Mouse (Mus musculus): ENCODE data around the gene Col25a1. TPM values are rescaled to one million over a fixed set of nuclear protein-coding genes. Genes with fewer than 3 reads are reported as not detected.

The Col25a1 gene
- 5.9 and 6.3 TPM in 2 replicates for polyA plus RNA-seq (2014; fragmentation: Nextera tagmentation; extraction: Ambion mirVana)

- H3K27ac ChIP-seq (ENCODE audit: low read depth, low read length) = no peak within 1 kb of the TSS
- no peak within 1 kb of the TSS for H3K4me2 ChIP-seq
- DNase-seq (ENCODE audit: low spot score) = no peak
- no peak within 1 kb of the TSS for H3K4me3 ChIP-seq (ENCODE audit: low read depth, low read length)
- no peak within 1 kb of the TSS for H3K9ac ChIP-seq (ENCODE audit: low read depth, low read length)
- WGBS = 86% methylated on average over 8 of the region's 8 CpGs
- H3K9me3 ChIP-seq (ENCODE audit: control insufficient read depth, low read length) = no peaks in the 10 kb centered on the region
- no peak for ATAC-seq (replicated peaks; ENCODE audit: low FRiP score)
- H3K36me3 ChIP-seq (ENCODE audit: control insufficient read depth, insufficient read depth, low read length) = no peaks in the 10 kb centered on the region
- no peaks in the 10 kb centered on the region for H3K4me1 ChIP-seq (replicated peaks; ENCODE audit: control insufficient read depth, insufficient read depth, low read length)
- H3K27me3 ChIP-seq (replicated peaks; ENCODE audit: control insufficient read depth, insufficient read depth, low read length) = no peaks in the 10 kb centered on the region
Measured at GRCm38 (mm10) chr3:130131201-130131600, at the start of gene Col25a1. TSS of gene Col25a1 (plus strand) at chr3:130131501.

GRCm38 (mm10) chr3:130083312-130083711 lies 48.0 kb upstream of the Col25a1 start:
- 61% methylated on average over 2 of the region's 2 CpGs for WGBS
- Histone ChIP-seq H3K4me3 (ENCODE audit: low read depth, low read length) (no peak overlapping the region), H3K27me3 (replicated peaks; ENCODE audit: control insufficient read depth, insufficient read depth, low read length) (no peaks in the 10 kb centered on the region), H3K36me3 (ENCODE audit: control insufficient read depth, insufficient read depth, low read length) (no peaks in the 10 kb centered on the region), H3K4me1 (replicated peaks; ENCODE audit: control insufficient read depth, insufficient read depth, low read length) (no peaks in the 10 kb centered on the region), H3K4me2 (no peak overlapping the region), H3K9ac (ENCODE audit: low read depth, low read length) (no peak overlapping the region), H3K27ac (ENCODE audit: low read depth, low read length) (no peak overlapping the region), H3K9me3 (ENCODE audit: control insufficient read depth, low read length) (no peaks in the 10 kb centered on the region)
- no peak for DNase-seq (ENCODE audit: low spot score)
- no peak for ATAC-seq (replicated peaks; ENCODE audit: low FRiP score)

DNA sequence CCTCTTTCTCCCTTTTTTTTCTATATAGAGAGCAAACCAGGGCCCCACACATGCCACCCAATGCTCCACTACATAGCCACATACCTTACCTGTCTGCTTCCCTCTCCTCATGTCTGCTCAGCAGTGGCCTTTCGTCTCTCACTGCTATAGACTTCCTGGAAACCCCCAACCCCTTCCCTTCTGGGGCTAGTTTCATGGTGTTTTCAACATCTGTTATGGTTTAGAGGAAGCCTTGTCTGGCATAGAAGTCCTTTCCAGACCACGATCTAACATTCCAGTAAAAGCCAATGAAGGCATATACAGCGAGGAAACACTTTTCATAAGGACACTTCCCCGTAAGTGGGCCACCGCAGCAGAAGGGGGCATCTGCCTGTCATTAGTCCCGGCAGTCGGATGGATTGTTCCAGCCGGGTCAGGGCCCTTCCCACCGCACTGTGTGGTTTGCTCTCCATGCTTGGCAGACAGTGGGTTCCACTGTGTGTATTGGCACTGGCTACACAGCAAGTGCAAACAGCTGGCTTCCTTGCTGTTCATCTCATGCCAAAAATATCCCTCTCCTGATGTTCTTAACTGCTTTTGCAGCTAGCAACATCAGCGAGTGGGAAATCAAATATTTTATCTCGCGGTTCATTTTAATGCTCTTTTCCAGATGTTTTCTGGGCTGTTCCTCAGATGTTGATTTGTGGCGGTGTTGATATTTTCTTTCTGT lies 44.8 kb upstream of the Col25a1 start:
- no peaks in the 10 kb centered on the region for H3K4me1 ChIP-seq (replicated peaks; ENCODE audit: control insufficient read depth, insufficient read depth, low read length)
- no peak overlapping the region for H3K27ac ChIP-seq (ENCODE audit: low read depth, low read length)
- H3K9me3 ChIP-seq (ENCODE audit: control insufficient read depth, low read length) = no peaks in the 10 kb centered on the region
- H3K4me3 ChIP-seq (ENCODE audit: low read depth, low read length) = no peak overlapping the region
- ATAC-seq (replicated peaks; ENCODE audit: low FRiP score) (no peak), DNase-seq (ENCODE audit: low spot score) (no peak)
- no peak overlapping the region for H3K9ac ChIP-seq (ENCODE audit: low read depth, low read length)
- no peaks in the 10 kb centered on the region for H3K36me3 ChIP-seq (ENCODE audit: control insufficient read depth, insufficient read depth, low read length)
- H3K4me2 ChIP-seq = no peak overlapping the region
- no peaks in the 10 kb centered on the region for H3K27me3 ChIP-seq (replicated peaks; ENCODE audit: control insufficient read depth, insufficient read depth, low read length)
- 74% methylated on average over 13 of the region's 13 CpGs for WGBS

GRCm38 (mm10) chr3:130087466-130087865 lies 43.8 kb upstream of the Col25a1 start:
- H3K9ac ChIP-seq (ENCODE audit: low read depth, low read length) = no peak overlapping the region
- H3K4me1 ChIP-seq (replicated peaks; ENCODE audit: control insufficient read depth, insufficient read depth, low read length) = no peaks in the 10 kb centered on the region
- H3K4me3 ChIP-seq (ENCODE audit: low read depth, low read length) = no peak overlapping the region
- WGBS = 79% methylated on average over 9 of the region's 9 CpGs
- no peak overlapping the region for H3K27ac ChIP-seq (ENCODE audit: low read depth, low read length)
- no peaks in the 10 kb centered on the region for H3K36me3 ChIP-seq (ENCODE audit: control insufficient read depth, insufficient read depth, low read length)
- H3K27me3 ChIP-seq (replicated peaks; ENCODE audit: control insufficient read depth, insufficient read depth, low read length) = no peaks in the 10 kb centered on the region
- no peak for ATAC-seq (replicated peaks; ENCODE audit: low FRiP score)
- DNase-seq (ENCODE audit: low spot score) = no peak
- no peak overlapping the region for H3K4me2 ChIP-seq
- H3K9me3 ChIP-seq (ENCODE audit: control insufficient read depth, low read length) = no peaks in the 10 kb centered on the region

DNA sequence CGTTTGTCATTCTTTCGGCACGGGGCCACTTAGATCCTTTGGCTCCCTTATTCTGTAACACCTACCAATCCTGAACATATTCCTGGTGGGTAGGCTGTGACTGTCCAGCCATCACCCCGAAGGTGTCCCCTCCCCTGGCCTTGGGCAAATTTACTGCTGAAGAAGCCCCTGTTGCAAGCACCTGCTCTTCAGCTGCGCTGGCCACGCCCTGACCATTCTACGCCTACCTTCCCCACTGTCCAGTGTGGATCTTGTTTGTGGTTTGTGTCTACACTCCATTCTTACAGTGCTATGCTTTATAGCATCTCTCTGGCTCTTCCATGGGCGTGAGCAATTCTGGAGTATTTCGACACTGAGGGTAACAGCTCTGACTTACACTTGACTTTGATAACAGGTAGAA lies 42.6 kb upstream of the Col25a1 start:
- Histone ChIP-seq H3K4me3 (ENCODE audit: low read depth, low read length) (no peak overlapping the region), H3K4me2 (no peak overlapping the region), H3K27me3 (replicated peaks; ENCODE audit: control insufficient read depth, insufficient read depth, low read length) (no peaks in the 10 kb centered on the region), H3K4me1 (replicated peaks; ENCODE audit: control insufficient read depth, insufficient read depth, low read length) (no peaks in the 10 kb centered on the region), H3K9ac (ENCODE audit: low read depth, low read length) (no peak overlapping the region), H3K9me3 (ENCODE audit: control insufficient read depth, low read length) (no peaks in the 10 kb centered on the region), H3K27ac (ENCODE audit: low read depth, low read length) (no peak overlapping the region), H3K36me3 (ENCODE audit: control insufficient read depth, insufficient read depth, low read length) (no peaks in the 10 kb centered on the region)
- DNase-seq (ENCODE audit: low spot score) (no peak), ATAC-seq (replicated peaks; ENCODE audit: low FRiP score) (no peak)
- WGBS = 85% methylated on average over 9 of the region's 9 CpGs

DNA sequence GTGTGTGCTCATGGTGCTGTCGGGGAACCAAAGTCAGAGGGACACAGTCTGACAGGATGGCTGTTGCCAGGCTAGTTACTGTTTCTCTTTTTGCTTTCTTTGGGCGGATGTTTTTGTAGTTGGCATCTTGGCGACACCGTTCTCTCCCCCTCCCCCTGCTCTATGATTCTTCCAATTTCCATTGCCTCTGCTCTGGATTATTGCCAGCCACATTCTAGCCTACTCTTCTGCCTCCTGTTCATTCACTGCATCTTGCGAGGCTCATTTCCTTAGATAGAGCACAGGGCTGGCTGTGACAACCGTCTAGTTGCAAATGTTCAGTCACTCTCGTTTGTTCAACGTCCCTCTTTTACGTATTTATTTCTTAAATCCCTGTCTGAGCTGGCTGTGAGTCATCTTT lies 40.8 kb upstream of the Col25a1 start:
- no peaks in the 10 kb centered on the region for H3K9me3 ChIP-seq (ENCODE audit: control insufficient read depth, low read length)
- no peak overlapping the region for H3K9ac ChIP-seq (ENCODE audit: low read depth, low read length)
- H3K4me1 ChIP-seq (replicated peaks; ENCODE audit: control insufficient read depth, insufficient read depth, low read length) = no peaks in the 10 kb centered on the region
- ATAC-seq (replicated peaks; ENCODE audit: low FRiP score) (no peak), DNase-seq (ENCODE audit: low spot score) (no peak)
- no peaks in the 10 kb centered on the region for H3K27me3 ChIP-seq (replicated peaks; ENCODE audit: control insufficient read depth, insufficient read depth, low read length)
- no peaks in the 10 kb centered on the region for H3K36me3 ChIP-seq (ENCODE audit: control insufficient read depth, insufficient read depth, low read length)
- no peak overlapping the region for H3K27ac ChIP-seq (ENCODE audit: low read depth, low read length)
- H3K4me3 ChIP-seq (ENCODE audit: low read depth, low read length) = no peak overlapping the region
- WGBS = 87% methylated on average over 9 of the region's 9 CpGs
- H3K4me2 ChIP-seq = no peak overlapping the region

- Histone ChIP-seq H3K4me3 (ENCODE audit: low read depth, low read length) (no peak overlapping the region), H3K4me2 (no peak overlapping the region), H3K4me1 (replicated peaks; ENCODE audit: control insufficient read depth, insufficient read depth, low read length) (no peaks in the 10 kb centered on the region), H3K36me3 (ENCODE audit: control insufficient read depth, insufficient read depth, low read length) (no peaks in the 10 kb centered on the region), H3K27me3 (replicated peaks; ENCODE audit: control insufficient read depth, insufficient read depth, low read length) (no peaks in the 10 kb centered on the region), H3K9me3 (ENCODE audit: control insufficient read depth, low read length) (no peaks in the 10 kb centered on the region), H3K27ac (ENCODE audit: low read depth, low read length) (no peak overlapping the region), H3K9ac (ENCODE audit: low read depth, low read length) (no peak overlapping the region)
- DNase-seq (ENCODE audit: low spot score) = no peak
- 68% methylated on average over 5 of the region's 5 CpGs for WGBS
- no peak for ATAC-seq (replicated peaks; ENCODE audit: low FRiP score)
Measured at GRCm38 (mm10) chr3:130094125-130094704, 37.1 kb upstream of the Col25a1 start.

GRCm38 (mm10) chr3:130095160-130095781 lies 36.0 kb upstream of the Col25a1 start:
- H3K27ac ChIP-seq (ENCODE audit: low read depth, low read length) = no peak overlapping the region
- no peak overlapping the region for H3K4me2 ChIP-seq
- WGBS = 42% methylated on average over 5 of the region's 5 CpGs
- H3K27me3 ChIP-seq (replicated peaks; ENCODE audit: control insufficient read depth, insufficient read depth, low read length) = no peaks in the 10 kb centered on the region
- no peak overlapping the region for H3K9ac ChIP-seq (ENCODE audit: low read depth, low read length)
- no peak overlapping the region for H3K4me3 ChIP-seq (ENCODE audit: low read depth, low read length)
- no peaks in the 10 kb centered on the region for H3K36me3 ChIP-seq (ENCODE audit: control insufficient read depth, insufficient read depth, low read length)
- ATAC-seq (replicated peaks; ENCODE audit: low FRiP score) (no peak), DNase-seq (ENCODE audit: low spot score) (no peak)
- no peaks in the 10 kb centered on the region for H3K4me1 ChIP-seq (replicated peaks; ENCODE audit: control insufficient read depth, insufficient read depth, low read length)
- H3K9me3 ChIP-seq (ENCODE audit: control insufficient read depth, low read length) = no peaks in the 10 kb centered on the region

GRCm38 (mm10) chr3:130103486-130103885 lies 27.8 kb upstream of the Col25a1 start:
- H3K4me3 ChIP-seq (ENCODE audit: low read depth, low read length) = no peak overlapping the region
- no peak overlapping the region for H3K9ac ChIP-seq (ENCODE audit: low read depth, low read length)
- H3K27ac ChIP-seq (ENCODE audit: low read depth, low read length) = no peak overlapping the region
- no peaks in the 10 kb centered on the region for H3K27me3 ChIP-seq (replicated peaks; ENCODE audit: control insufficient read depth, insufficient read depth, low read length)
- H3K4me2 ChIP-seq = no peak overlapping the region
- no peaks in the 10 kb centered on the region for H3K9me3 ChIP-seq (ENCODE audit: control insufficient read depth, low read length)
- 66% methylated on average over 8 of the region's 8 CpGs for WGBS
- H3K4me1 ChIP-seq (replicated peaks; ENCODE audit: control insufficient read depth, insufficient read depth, low read length) = no peaks in the 10 kb centered on the region
- DNase-seq (ENCODE audit: low spot score) (no peak), ATAC-seq (replicated peaks; ENCODE audit: low FRiP score) (no peak)
- H3K36me3 ChIP-seq (ENCODE audit: control insufficient read depth, insufficient read depth, low read length) = no peaks in the 10 kb centered on the region
